Mouse (Mus musculus) spleen, adult 2 months (tissue): Measurements from ENCODE around the gene Ubl5.

ENCODE experiments used
- CTCF ChIP-seq: fragments of 200-500 bp; IDR thresholded peaks from 2 replicates; pipeline ENCODE4 v1.5.1; 2011; ENCODE audit warnings: mild to moderate bottlenecking, inconsistent platforms; ENCODE audit not compliant: insufficient read depth, insufficient read length, insufficient replicate concordance; ENCODE audit errors: extremely low read depth
- POLR2A ChIP-seq: fragments of 200-500 bp; IDR thresholded peaks from 2 replicates; pipeline ENCODE4 v1.6.1; 2011; ENCODE audit warnings: low read depth, low read length, inconsistent platforms

DNA sequence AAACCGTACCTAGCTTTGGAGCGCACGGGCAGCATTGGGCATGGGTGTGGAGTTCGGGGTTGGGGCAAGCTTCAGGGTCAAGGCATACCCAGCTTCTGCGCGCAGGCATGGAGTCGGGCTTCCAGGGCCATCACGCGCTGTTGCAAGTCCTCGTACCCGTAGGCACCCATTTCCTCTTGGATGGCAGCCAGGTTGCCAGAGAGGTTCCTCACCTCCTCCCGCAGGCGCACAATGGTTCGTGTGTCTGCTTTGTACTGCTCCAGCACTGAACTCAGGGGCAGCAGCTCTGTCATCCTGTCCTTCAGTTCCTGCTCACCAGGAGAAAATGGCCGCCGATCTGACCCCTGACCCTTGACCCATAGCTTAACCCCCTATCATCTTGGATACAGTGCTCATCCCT lies 29.4 kb downstream of the Ubl5 start:
- TF ChIP-seq CTCF (no peak), POLR2A (no peak)
